Mouse (Mus musculus): ENCODE measurements around the gene E130218I03Rik. TPM values are rescaled to one million over a fixed set of nuclear protein-coding genes. Genes with fewer than 3 reads are reported as not detected.

The E130218I03Rik gene
- polyA plus RNA-seq, 1 experiment, result 0.43 TPM

GRCm38 (mm10) chr4:134251241-134252130 lies 8.0 kb downstream of the E130218I03Rik start:
- Histone ChIP-seq H3K4me2 (ENCODE audit: low read depth) (no peak overlapping the region), H3K36me3 (ENCODE audit: control insufficient read depth, insufficient read depth) (no peaks in the 10 kb centered on the region), H3ac (ENCODE audit: control insufficient read depth, insufficient read length) (no peak overlapping the region), H3K4me3 (no peak overlapping the region), H3K79me2 (ENCODE audit: control insufficient read depth, insufficient read depth) (no peaks in the 10 kb centered on the region), H3K27me3 (ENCODE audit: control insufficient read depth, insufficient read depth, insufficient read length) (peaks cover 73% of the 10 kb centered on the region)
- no peak for TF ChIP-seq USF1 (IDR thresholded peaks at IDR 0.05; ENCODE audit: low read depth)
- no peak for TF ChIP-seq MYOG (IDR thresholded peaks at IDR 0.05; ENCODE audit: control insufficient read depth in 1 of 3, insufficient read depth in 1 of 3, insufficient read length in 2 of 3, low read depth in 2 of 3)
- TF ChIP-seq POLR2A (IDR thresholded peaks at IDR 0.05; ENCODE audit: insufficient read length, low read depth), result no peak
- no peak for TF ChIP-seq TCF3 (IDR thresholded peaks at IDR 0.05; ENCODE audit: insufficient read length, low read depth)
- no peak for TF ChIP-seq MAX (IDR thresholded peaks at IDR 0.05; ENCODE audit: low read depth)
- no peak for TF ChIP-seq E2F4 (IDR thresholded peaks at IDR 0.05; ENCODE audit: insufficient read depth)
- TF ChIP-seq POLR2AphosphoS2 (IDR thresholded peaks at IDR 0.05; ENCODE audit: insufficient read length, low read depth), result no peak
- no peak for TF ChIP-seq REST (IDR thresholded peaks at IDR 0.05; ENCODE audit: insufficient read depth, insufficient read length)
- TF ChIP-seq CEBPB (IDR thresholded peaks at IDR 0.05; ENCODE audit: insufficient read depth, poor library complexity, severe bottlenecking), result no peak
- TF ChIP-seq SRF (IDR thresholded peaks at IDR 0.05; ENCODE audit: control insufficient read depth, insufficient read length, low read depth), result no peak
- TF ChIP-seq MYOD1 (IDR thresholded peaks at IDR 0.05; ENCODE audit: control insufficient read depth in 1 of 3, insufficient read length in 2 of 3, low read depth in 2 of 3), result no peak
- no peak for TF ChIP-seq TCF12 (IDR thresholded peaks at IDR 0.05; ENCODE audit: insufficient read depth, poor library complexity, severe bottlenecking)

- Histone ChIP-seq H3K4me3 (no peak overlapping the region), H3ac (ENCODE audit: control insufficient read depth, insufficient read length) (no peak overlapping the region), H3K36me3 (ENCODE audit: control insufficient read depth, insufficient read depth) (no peaks in the 10 kb centered on the region), H3K79me2 (ENCODE audit: control insufficient read depth, insufficient read depth) (no peaks in the 10 kb centered on the region), H3K4me2 (ENCODE audit: low read depth) (no peak overlapping the region), H3K27me3 (ENCODE audit: control insufficient read depth, insufficient read depth, insufficient read length) (peaks cover 72% of the 10 kb centered on the region)
- TF ChIP-seq MYOG (IDR thresholded peaks at IDR 0.05; ENCODE audit: control insufficient read depth in 1 of 3, insufficient read depth in 1 of 3, insufficient read length in 2 of 3, low read depth in 2 of 3) (no peak), SRF (IDR thresholded peaks at IDR 0.05; ENCODE audit: control insufficient read depth, insufficient read length, low read depth) (no peak), REST (IDR thresholded peaks at IDR 0.05; ENCODE audit: insufficient read depth, insufficient read length) (no peak), USF1 (IDR thresholded peaks at IDR 0.05; ENCODE audit: low read depth) (no peak), E2F4 (IDR thresholded peaks at IDR 0.05; ENCODE audit: insufficient read depth) (no peak), TCF12 (IDR thresholded peaks at IDR 0.05; ENCODE audit: insufficient read depth, poor library complexity, severe bottlenecking) (no peak), POLR2AphosphoS2 (IDR thresholded peaks at IDR 0.05; ENCODE audit: insufficient read length, low read depth) (no peak), TCF3 (IDR thresholded peaks at IDR 0.05; ENCODE audit: insufficient read length, low read depth) (no peak), MYOD1 (IDR thresholded peaks at IDR 0.05; ENCODE audit: control insufficient read depth in 1 of 3, insufficient read length in 2 of 3, low read depth in 2 of 3) (no peak), CEBPB (IDR thresholded peaks at IDR 0.05; ENCODE audit: insufficient read depth, poor library complexity, severe bottlenecking) (no peak)
Observed at GRCm38 (mm10) chr4:134252131-134252910, 8.9 kb downstream of the E130218I03Rik start.

- H3K36me3 ChIP-seq (ENCODE audit: control insufficient read depth, insufficient read depth), result no peaks in the 10 kb centered on the region
- H3K79me2 ChIP-seq (ENCODE audit: control insufficient read depth, insufficient read depth), result no peaks in the 10 kb centered on the region
- no peak for TF ChIP-seq MYOG (IDR thresholded peaks at IDR 0.05; ENCODE audit: control insufficient read depth in 1 of 3, insufficient read depth in 1 of 3, insufficient read length in 2 of 3, low read depth in 2 of 3)
- TF ChIP-seq E2F4 (IDR thresholded peaks at IDR 0.05; ENCODE audit: insufficient read depth), result no peak
- no peak for TF ChIP-seq CEBPB (IDR thresholded peaks at IDR 0.05; ENCODE audit: insufficient read depth, poor library complexity, severe bottlenecking)
- TF ChIP-seq USF1 (IDR thresholded peaks at IDR 0.05; ENCODE audit: low read depth), result no peak
- TF ChIP-seq POLR2AphosphoS2 (IDR thresholded peaks at IDR 0.05; ENCODE audit: insufficient read length, low read depth), result no peak
- no peak for TF ChIP-seq REST (IDR thresholded peaks at IDR 0.05; ENCODE audit: insufficient read depth, insufficient read length)
- no peak for TF ChIP-seq SRF (IDR thresholded peaks at IDR 0.05; ENCODE audit: control insufficient read depth, insufficient read length, low read depth)
- no peak for TF ChIP-seq MAX (IDR thresholded peaks at IDR 0.05; ENCODE audit: low read depth)
- TF ChIP-seq POLR2A (IDR thresholded peaks at IDR 0.05; ENCODE audit: insufficient read length, low read depth), result no peak
- TF ChIP-seq MYOD1 (IDR thresholded peaks at IDR 0.05; ENCODE audit: control insufficient read depth in 1 of 3, insufficient read length in 2 of 3, low read depth in 2 of 3), result no peak
- TF ChIP-seq TCF3 (IDR thresholded peaks at IDR 0.05; ENCODE audit: insufficient read length, low read depth), result no peak
- TF ChIP-seq TCF12 (IDR thresholded peaks at IDR 0.05; ENCODE audit: insufficient read depth, poor library complexity, severe bottlenecking), result no peak
- H3K4me3 ChIP-seq, result no peak overlapping the region
- H3K4me2 ChIP-seq (ENCODE audit: low read depth), result peak overlapping the region; percentile 32
- H3K27me3 ChIP-seq (ENCODE audit: control insufficient read depth, insufficient read depth, insufficient read length), result peaks cover 64% of the 10 kb centered on the region
- no peak overlapping the region for H3ac ChIP-seq (ENCODE audit: control insufficient read depth, insufficient read length)
Observed at GRCm38 (mm10) chr4:134252911-134253721, 9.7 kb downstream of the E130218I03Rik start.

Data from myocyte (in vitro differentiated cells).